Mouse (Mus musculus): ENCODE results near the gene E2f3. TPM values are rescaled to one million over a fixed set of nuclear protein-coding genes. Genes with fewer than 3 reads are reported as not detected.

The E2f3 gene
- polyA plus RNA-seq, 1 experiment = 14.2 TPM

GRCm38 (mm10) chr13:29983523-29984191 lies 2.2 kb downstream of the E2f3 start:
- Histone ChIP-seq H3K27ac (ENCODE audit: insufficient read depth, low read length) (no peak overlapping the region), H3K4me1 (ENCODE audit: control insufficient read depth, insufficient read depth, low read length) (no peaks in the 10 kb centered on the region; the same call in 1 of the 2 replicates), H3K4me3 (ENCODE audit: insufficient read depth, low read length) (peak overlapping the region; percentile 84)
- no peak for TF ChIP-seq CTCF (IDR thresholded peaks at IDR 0.05; ENCODE audit: extremely low read depth, insufficient read depth, low read length)
- TF ChIP-seq POLR2A (IDR thresholded peaks at IDR 0.05; ENCODE audit: extremely low read depth, insufficient read depth, low read length) = no peak

GRCm38 (mm10) chr13:29983037-29983436 lies 2.8 kb downstream of the E2f3 start:
- TF ChIP-seq POLR2A (IDR thresholded peaks at IDR 0.05; ENCODE audit: extremely low read depth, insufficient read depth, low read length) (no peak), CTCF (IDR thresholded peaks at IDR 0.05; ENCODE audit: extremely low read depth, insufficient read depth, low read length) (no peak)
- H3K27ac ChIP-seq (ENCODE audit: insufficient read depth, low read length) = no peak overlapping the region
- H3K4me3 ChIP-seq (ENCODE audit: insufficient read depth, low read length) = peak overlapping the region; percentile 84
- no peaks in the 10 kb centered on the region; the same call in 1 of the 2 replicates for H3K4me1 ChIP-seq (ENCODE audit: control insufficient read depth, insufficient read depth, low read length)

DNA sequence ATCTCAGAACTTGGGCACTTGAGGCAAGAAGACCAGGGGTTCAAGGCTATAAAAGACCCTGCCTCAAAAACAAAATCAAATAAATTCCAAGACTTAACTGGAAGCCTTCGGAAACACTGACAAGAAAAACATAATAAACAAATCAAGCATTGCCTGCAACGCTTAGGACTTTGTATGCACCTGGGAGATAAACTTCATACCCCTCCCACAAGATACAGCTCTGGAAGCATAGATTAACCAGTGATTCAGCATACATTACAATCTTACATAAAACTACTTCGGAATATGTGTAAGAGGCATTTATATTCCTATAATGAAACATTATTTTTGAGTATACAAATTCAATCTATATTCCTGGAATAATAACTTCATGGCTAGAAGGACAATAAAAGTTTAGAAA lies 3.5 kb downstream of the E2f3 start:
- H3K27ac ChIP-seq (ENCODE audit: insufficient read depth, low read length) = no peak overlapping the region
- no peak overlapping the region for H3K4me3 ChIP-seq (ENCODE audit: insufficient read depth, low read length)
- no peaks in the 10 kb centered on the region; the same call in 1 of the 2 replicates for H3K4me1 ChIP-seq (ENCODE audit: control insufficient read depth, insufficient read depth, low read length)
- TF ChIP-seq CTCF (IDR thresholded peaks at IDR 0.05; ENCODE audit: extremely low read depth, insufficient read depth, low read length) (no peak), POLR2A (IDR thresholded peaks at IDR 0.05; ENCODE audit: extremely low read depth, insufficient read depth, low read length) (no peak)

DNA sequence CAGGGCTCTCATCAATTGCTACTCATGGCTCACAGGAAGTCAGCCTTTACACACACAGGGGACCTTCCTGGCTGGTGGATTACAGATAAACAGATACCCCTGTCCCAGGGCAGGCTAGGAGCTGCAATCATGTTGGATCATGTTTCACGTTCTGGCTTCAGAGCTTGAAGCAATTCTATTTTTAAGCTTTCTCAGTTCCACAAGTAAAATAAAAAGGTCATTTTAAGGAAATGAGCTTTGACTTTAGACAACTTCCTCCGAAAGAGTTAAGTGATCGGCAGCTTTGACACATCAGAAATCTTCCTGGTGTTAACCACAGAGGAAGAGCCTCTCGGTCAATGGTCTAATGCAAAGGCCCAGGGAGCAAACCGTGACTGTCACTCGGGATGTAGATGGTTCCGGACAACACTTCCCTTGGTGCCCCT lies 6.7 kb downstream of the E2f3 start:
- no peaks in the 10 kb centered on the region; the same call in 1 of the 2 replicates for H3K4me1 ChIP-seq (ENCODE audit: control insufficient read depth, insufficient read depth, low read length)
- H3K27ac ChIP-seq (ENCODE audit: insufficient read depth, low read length) = no peak overlapping the region
- TF ChIP-seq CTCF (IDR thresholded peaks at IDR 0.05; ENCODE audit: extremely low read depth, insufficient read depth, low read length) = no peak
- TF ChIP-seq POLR2A (IDR thresholded peaks at IDR 0.05; ENCODE audit: extremely low read depth, insufficient read depth, low read length) = no peak
- H3K4me3 ChIP-seq (ENCODE audit: insufficient read depth, low read length) = no peak overlapping the region

GRCm38 (mm10) chr13:29977358-29977757 lies 8.5 kb downstream of the E2f3 start:
- H3K4me1 ChIP-seq (ENCODE audit: control insufficient read depth, insufficient read depth, low read length) = no peaks in the 10 kb centered on the region; the same call in 1 of the 2 replicates
- no peak overlapping the region for H3K27ac ChIP-seq (ENCODE audit: insufficient read depth, low read length)

GRCm38 (mm10) chr13:29974066-29974465 lies 11.8 kb downstream of the E2f3 start:
- Histone ChIP-seq H3K4me1 (ENCODE audit: control insufficient read depth, insufficient read depth, low read length) (no peaks in the 10 kb centered on the region), H3K4me3 (ENCODE audit: insufficient read depth, low read length) (no peak overlapping the region), H3K27ac (ENCODE audit: insufficient read depth, low read length) (no peak overlapping the region)
- TF ChIP-seq CTCF (IDR thresholded peaks at IDR 0.05; ENCODE audit: extremely low read depth, insufficient read depth, low read length) = peak; percentile 28; the same call in 1 of the 2 replicates
- TF ChIP-seq POLR2A (IDR thresholded peaks at IDR 0.05; ENCODE audit: extremely low read depth, insufficient read depth, low read length) = no peak

More at GRCm38 (mm10) chr13:29977358-29977757, 8.5 kb downstream of the E2f3 start:
- no peak for TF ChIP-seq POLR2A (IDR thresholded peaks at IDR 0.05; ENCODE audit: extremely low read depth, insufficient read depth, low read length)
- TF ChIP-seq CTCF (IDR thresholded peaks at IDR 0.05; ENCODE audit: extremely low read depth, insufficient read depth, low read length) = no peak
- H3K4me3 ChIP-seq (ENCODE audit: insufficient read depth, low read length) = no peak overlapping the region

DNA sequence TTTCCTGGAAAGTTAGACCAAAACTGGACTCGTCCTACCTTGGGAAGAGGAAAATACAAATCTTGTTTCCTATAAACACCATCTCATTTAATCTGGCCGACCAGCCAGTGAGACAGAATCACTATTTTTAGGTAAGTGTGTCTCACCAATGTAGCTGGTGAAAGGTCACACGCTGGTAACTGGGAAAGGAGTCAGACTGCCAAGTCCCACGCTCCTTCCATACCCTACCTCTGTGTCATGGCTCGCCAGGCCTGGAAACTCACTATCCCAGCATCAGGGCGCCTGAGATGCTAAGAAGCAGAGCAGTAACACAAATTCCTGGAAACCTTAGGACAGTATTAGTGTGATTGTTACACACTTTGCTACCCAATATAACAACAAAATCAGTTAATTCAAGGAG lies 12.3 kb downstream of the E2f3 start:
- TF ChIP-seq CTCF (IDR thresholded peaks at IDR 0.05; ENCODE audit: extremely low read depth, insufficient read depth, low read length) = no peak
- no peak for TF ChIP-seq POLR2A (IDR thresholded peaks at IDR 0.05; ENCODE audit: extremely low read depth, insufficient read depth, low read length)
- Histone ChIP-seq H3K27ac (ENCODE audit: insufficient read depth, low read length) (no peak overlapping the region), H3K4me3 (ENCODE audit: insufficient read depth, low read length) (no peak overlapping the region), H3K4me1 (ENCODE audit: control insufficient read depth, insufficient read depth, low read length) (no peaks in the 10 kb centered on the region)

- TF ChIP-seq POLR2A (IDR thresholded peaks at IDR 0.05; ENCODE audit: extremely low read depth, insufficient read depth, low read length) (no peak), CTCF (IDR thresholded peaks at IDR 0.05; ENCODE audit: extremely low read depth, insufficient read depth, low read length) (no peak)
- H3K4me1 ChIP-seq (ENCODE audit: control insufficient read depth, insufficient read depth, low read length) = no peaks in the 10 kb centered on the region
- H3K4me3 ChIP-seq (ENCODE audit: insufficient read depth, low read length) = no peak overlapping the region
- no peak overlapping the region for H3K27ac ChIP-seq (ENCODE audit: insufficient read depth, low read length)
Observed at GRCm38 (mm10) chr13:29970333-29970732, 15.5 kb downstream of the E2f3 start.

- no peak for TF ChIP-seq POLR2A (IDR thresholded peaks at IDR 0.05; ENCODE audit: extremely low read depth, insufficient read depth, low read length)
- no peak for TF ChIP-seq CTCF (IDR thresholded peaks at IDR 0.05; ENCODE audit: extremely low read depth, insufficient read depth, low read length)
- H3K4me1 ChIP-seq (ENCODE audit: control insufficient read depth, insufficient read depth, low read length) = no peaks in the 10 kb centered on the region
- no peak overlapping the region for H3K4me3 ChIP-seq (ENCODE audit: insufficient read depth, low read length)
- H3K27ac ChIP-seq (ENCODE audit: insufficient read depth, low read length) = no peak overlapping the region
Observed at GRCm38 (mm10) chr13:29968636-29969035, 17.2 kb downstream of the E2f3 start.

DNA sequence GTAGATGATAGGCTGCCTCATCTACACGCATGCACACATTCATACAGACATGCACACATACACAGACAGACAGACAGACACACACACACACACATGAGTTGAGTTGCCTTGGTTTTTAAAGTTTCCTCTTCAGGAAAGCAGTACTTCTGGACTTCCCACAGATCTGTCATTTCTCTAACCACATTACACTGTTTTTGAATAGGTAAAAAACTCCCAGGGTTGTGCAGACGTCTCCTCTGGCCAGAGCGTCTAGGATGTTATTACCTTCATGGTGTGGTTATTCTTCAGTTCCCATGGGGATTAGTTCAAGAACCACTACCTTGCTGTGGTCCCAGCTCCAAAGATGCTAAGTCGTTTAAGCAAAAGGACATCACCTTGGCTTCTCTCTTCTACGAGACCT lies 18.5 kb downstream of the E2f3 start:
- no peak for TF ChIP-seq CTCF (IDR thresholded peaks at IDR 0.05; ENCODE audit: extremely low read depth, insufficient read depth, low read length)
- no peak for TF ChIP-seq POLR2A (IDR thresholded peaks at IDR 0.05; ENCODE audit: extremely low read depth, insufficient read depth, low read length)

More for the DNA sequence above, 18.5 kb downstream of the E2f3 start:
- H3K27ac ChIP-seq (ENCODE audit: insufficient read depth, low read length) = no peak overlapping the region
- H3K4me3 ChIP-seq (ENCODE audit: insufficient read depth, low read length) = no peak overlapping the region
- no peaks in the 10 kb centered on the region for H3K4me1 ChIP-seq (ENCODE audit: control insufficient read depth, insufficient read depth, low read length)
